Comparison of ENCODE assay signal across 15 mouse cellular contexts in genomic region chr17:11819506-11819905, GRCm38 (mm10).
DNase-seq lines count a peak whose midpoint lies in the region.
"Had no signal": no experiment of that assay in that cellular context is flagged by ENCODE, and none has a peak within 500 bp of the region (broad histone marks: within the 10 kb centered on the region; RNA-seq: fewer than 3 reads in every experiment).

No protein-coding gene starts in this region.

- DNase-seq in heart, adult 11 months = peak; percentile 82
- no peak for DNase-seq in heart, adult 8-10 months (ENCODE audit: low spot score)
- DNase-seq in ES-CJ7 (ENCODE audit: low read depth, low spot score) (peak; percentile 8), R1 (ENCODE audit: low read depth, low spot score) (peak; percentile 11)
- DNase-seq in urinary bladder, postnatal 10 days (ENCODE audit: low spot score) = no peak
- DNase-seq in kidney, postnatal 36 days = no peak
- DNase-seq in embryo, embryonic 9.5 days (ENCODE audit: extremely low spot score) = no peak
- DNase-seq: adrenal gland, adult 8-10 months; adrenal gland, postnatal 14 days; adrenal gland, postnatal 36 days; cerebellum, adult 11-12 months; cerebellum, adult 2 months; cerebellum, adult 9-10 months; cerebellum, postnatal 10 days; cerebellum, postnatal 25 days had no signal

Comparison
In these comparisons a context has a peak if more than half of its experiments do, and no peak if none do; other contexts are left out.
1. DNase-seq: peak in heart, adult 11 months (single experiment), ES-CJ7 (single experiment) and R1 (single experiment); none in heart, adult 8-10 months (single experiment), urinary bladder, postnatal 10 days (single experiment), kidney, postnatal 36 days (0 of 2) and embryo, embryonic 9.5 days (single experiment).